Mouse (Mus musculus) lung, postnatal 0 days (tissue): Measurements from ENCODE around the gene Ppy.

Experiments used
- CTCF ChIP-seq: IDR thresholded peaks from 2 replicates; pipeline ENCODE4 v1.5.1; 2016; ENCODE audit warnings: antibody characterized with exemption, mild to moderate bottlenecking
- EP300 ChIP-seq: IDR thresholded peaks from 2 replicates; pipeline ENCODE4 v1.6.1; 2016; ENCODE audit warnings: antibody characterized with exemption, mild to moderate bottlenecking, control low read depth

- TF ChIP-seq CTCF (peak; percentile 63), EP300 (no peak)
Observed at GRCm38 (mm10) chr11:102089088-102089808, 11.9 kb downstream of the Ppy start.
